Mouse (Mus musculus): ENCODE data around the gene Zbed4. TPM values are rescaled to one million over a fixed set of nuclear protein-coding genes. Genes with fewer than 3 reads are reported as not detected.
"Not testable (repeated sequence)": the region's sequence is repeated elsewhere in the genome, so short reads cannot be mapped to it uniquely, and the experiment has no call there.

Gene Zbed4
- polyA plus RNA-seq (2015; fragmentation: Nextera tagmentation; extraction: Ambion mirVana), result 26.6 and 27.5 TPM in 2 replicates

DNA sequence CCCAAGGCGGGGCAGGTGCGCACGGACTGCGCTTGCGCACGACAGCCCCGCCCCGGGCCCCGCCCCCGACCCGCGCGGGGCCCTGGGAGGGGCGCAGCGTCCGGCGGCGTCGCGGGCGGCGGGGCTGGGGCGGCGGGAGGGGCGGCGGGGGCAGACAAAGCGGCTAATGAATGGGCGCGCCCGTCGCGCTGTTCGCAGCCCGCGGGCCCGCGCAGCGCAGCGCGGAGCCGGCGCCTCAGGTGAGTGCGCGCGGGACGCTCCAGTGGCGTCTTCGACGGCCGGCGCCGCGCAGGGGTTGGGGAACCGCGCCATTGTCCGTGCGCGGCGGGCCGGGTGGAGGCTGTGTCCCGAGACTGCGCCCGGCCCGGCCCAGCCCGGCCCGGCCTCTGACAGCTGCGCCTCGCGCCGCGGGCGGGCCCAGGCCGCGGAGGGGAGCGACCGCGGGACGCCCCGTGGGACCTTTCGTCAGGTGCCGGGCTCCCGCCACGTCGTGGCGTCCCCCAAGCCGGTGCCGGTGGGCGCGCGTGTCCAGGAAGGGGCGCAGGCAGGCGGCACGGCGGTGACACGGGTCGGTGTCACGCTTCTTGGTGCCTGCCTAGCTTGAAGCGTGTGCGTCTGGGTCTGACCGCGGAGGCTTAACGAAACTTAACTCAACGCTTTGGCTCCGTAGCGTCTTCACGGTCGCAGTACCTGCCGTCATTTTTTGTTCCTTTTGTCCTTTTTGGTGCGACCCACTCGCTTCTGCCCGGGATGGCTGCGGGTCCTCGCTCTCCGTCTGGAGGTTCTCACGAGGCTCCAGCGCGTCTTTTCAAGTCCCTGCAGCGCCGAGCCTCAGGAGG lies at the start of gene Zbed4:
TSS of gene Zbed4 (plus strand) at position 97 of the 839 bp plus-strand sequence.
- DNase-seq (ENCODE audit: low spot score), result peak; percentile 47

DNA sequence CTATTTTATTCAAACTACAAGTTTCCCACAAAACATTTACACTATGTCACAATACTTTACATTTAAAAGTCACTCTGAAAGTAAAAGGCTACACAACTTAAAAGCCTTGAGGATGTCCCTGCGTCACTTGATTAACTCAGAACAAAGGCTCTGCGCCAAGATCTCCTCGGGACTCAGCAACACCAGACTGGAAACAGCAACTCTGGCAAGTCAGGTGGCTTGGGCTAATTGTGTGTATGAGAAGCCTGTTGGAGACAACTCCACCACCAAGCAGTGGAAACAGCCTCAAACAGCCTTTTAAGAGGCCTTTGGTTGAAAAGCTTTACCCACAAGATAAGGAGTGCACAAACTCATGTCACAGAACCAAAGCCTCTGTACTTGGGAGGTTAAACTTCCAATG lies 49.0 kb upstream of the Zbed4 start:
- DNase-seq (ENCODE audit: low spot score), result no peak

DNA sequence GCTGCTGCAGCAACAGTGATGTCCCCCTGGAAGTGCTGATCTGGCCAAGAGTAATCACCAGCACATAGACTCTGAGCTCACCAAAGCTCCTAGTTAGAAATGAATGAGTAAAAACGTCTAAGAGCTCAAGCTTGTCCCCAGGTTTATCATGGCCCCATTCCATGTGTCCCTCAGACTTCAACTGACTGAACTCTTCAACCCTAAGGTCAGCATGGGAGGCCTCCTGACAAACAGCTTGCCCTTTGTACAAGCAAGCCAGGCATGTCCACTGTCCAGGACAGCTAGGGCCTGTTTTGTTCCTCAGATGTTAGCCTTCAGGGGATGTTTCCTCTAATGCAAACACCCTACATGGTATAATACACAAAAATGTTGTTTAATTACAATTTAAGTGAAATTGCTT lies 47.2 kb upstream of the Zbed4 start:
- DNase-seq (ENCODE audit: low spot score), result no peak

DNA sequence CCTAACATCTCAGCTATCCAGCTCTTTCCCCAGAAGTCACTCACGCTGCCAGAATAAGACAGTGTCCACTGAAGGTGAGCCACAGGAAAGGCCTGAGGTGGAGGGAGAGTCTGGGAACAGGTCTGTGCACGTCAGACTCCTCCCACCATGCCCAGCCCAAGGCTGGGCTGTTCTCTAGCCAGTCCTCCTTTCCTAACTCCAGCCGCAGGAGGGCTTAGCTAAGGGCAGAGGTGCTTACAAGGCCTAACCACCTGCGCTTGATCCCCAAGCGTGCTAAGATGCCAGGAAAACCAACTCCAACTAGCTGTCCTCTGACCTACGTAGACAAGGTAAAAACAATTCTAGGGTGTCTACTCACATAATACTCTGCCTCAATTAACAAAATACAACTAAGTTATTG lies 45.1 kb upstream of the Zbed4 start:
- DNase-seq (ENCODE audit: low spot score), result no peak

DNA sequence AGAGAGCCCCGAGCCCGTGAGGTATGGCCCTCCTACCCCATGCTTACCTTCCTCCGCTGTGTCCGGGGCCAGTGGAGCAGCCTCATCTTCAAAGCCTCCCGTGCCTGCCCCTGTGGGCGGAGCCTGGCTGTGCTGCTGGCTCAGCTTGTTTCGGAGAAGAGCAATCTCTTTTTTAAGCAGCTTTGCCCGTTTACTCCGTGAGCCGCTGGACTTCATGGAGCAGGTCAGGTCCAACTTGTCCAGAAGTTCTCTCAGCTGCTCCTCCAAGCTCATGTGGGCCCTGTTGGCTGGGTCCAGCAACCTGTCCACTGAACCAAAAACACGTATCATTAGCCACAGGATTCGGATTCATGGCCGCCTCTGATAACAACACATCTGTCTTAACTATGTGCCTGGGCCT lies 44.5 kb upstream of the Zbed4 start:
- not testable (repeated sequence) for DNase-seq (ENCODE audit: low spot score)

DNA sequence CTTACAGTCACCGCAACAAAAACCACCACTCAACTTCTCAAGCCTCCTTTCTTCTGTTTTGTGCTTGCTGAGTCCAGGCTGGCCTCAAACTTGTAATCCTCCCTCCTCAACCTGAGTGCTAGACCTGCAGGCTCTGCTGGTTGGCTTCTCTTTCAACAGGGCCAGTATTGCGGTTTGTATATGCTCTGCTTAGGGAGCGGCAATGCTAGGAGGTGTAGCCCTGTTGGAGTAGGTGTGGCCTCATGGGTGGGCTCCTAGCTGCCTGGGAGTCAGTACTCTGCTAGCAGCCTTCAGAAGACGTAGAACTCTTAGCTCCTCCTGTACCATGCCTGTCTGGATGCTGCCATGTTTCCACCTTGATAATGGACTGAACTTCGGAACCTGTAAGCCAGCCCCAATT lies 43.3 kb upstream of the Zbed4 start:
- DNase-seq (ENCODE audit: low spot score), result no peak

DNA sequence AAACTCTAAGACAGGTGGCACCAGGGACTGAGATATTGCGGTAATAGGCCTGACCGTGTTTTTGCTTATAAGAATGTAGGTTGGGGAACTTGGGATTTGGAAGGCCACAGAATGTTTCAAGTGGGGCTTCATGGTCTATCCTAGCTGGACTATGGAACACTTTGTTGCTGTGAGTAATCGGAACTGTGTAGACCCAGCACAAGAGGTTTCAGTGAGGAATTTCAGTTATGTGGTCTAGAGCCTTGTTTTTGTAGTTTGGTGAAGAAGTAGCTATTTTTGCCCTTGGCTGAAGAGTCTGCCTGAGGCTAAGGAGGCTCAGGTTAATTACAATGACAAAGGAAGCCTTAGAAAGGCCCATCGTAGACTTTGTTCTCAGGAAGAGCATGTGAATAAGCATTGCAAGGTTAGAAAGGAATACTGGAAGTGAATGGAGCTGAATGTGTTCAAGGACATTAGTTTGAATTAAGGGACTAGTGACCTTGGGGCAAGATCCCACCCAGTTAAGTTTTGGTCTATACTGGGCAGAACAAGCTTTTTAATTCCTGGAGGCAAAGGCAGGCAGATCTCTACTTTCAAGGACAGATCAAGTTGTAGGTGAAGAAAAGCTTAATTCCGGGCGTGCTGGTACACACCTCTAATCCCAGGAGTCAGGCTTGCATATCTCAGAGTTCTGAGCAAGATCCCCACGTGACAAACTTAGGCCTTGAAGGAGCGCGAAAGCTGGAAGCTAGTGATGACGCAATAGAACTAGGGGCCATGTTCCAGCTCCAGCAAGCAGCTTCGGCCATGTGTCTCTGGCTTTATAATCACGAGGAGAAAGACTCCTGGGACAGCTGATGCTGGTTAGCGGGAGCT lies 42.6 kb upstream of the Zbed4 start:
- DNase-seq (ENCODE audit: low spot score), result no peak

DNA sequence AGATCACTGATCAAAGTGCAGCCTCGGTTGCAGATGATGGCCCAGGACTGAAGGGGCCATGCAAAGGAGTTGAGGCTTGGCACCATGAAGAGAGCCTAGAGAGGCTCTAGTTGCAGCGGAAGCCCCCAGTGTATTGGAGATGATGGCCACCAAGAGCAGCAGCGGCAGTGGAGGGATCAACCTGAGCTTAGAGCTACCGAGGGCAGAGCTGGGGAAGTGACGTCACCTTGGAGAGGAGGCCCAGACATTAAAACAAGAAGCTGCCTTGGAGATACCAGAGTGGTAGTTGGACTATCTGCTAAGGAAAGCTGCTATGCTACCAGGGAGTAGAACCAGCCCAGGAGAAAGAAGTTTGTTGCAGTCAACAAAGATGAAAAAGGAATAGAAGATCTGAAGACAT lies 41.6 kb upstream of the Zbed4 start:
- no peak for DNase-seq (ENCODE audit: low spot score)

DNA sequence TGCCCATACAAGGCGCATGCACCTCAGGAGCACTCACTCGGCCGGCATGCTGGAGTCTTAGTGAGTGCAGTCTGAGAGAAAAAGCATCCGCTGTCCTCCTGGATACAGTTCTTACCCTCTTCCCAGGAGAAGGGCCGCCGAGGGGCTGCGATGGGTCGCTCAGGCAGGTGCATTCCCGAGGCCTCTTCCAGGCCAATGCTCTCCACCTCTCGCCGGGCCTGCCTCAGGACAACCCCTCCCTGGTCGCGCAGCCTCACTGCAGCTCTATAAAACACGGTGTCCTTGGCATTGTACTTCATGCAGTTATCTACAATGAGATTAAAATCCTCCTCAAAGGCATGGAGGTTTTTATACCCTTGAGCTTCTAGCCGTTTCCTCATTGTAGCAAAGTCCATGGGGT lies 39.0 kb upstream of the Zbed4 start:
- DNase-seq (ENCODE audit: low spot score), result no peak

DNA sequence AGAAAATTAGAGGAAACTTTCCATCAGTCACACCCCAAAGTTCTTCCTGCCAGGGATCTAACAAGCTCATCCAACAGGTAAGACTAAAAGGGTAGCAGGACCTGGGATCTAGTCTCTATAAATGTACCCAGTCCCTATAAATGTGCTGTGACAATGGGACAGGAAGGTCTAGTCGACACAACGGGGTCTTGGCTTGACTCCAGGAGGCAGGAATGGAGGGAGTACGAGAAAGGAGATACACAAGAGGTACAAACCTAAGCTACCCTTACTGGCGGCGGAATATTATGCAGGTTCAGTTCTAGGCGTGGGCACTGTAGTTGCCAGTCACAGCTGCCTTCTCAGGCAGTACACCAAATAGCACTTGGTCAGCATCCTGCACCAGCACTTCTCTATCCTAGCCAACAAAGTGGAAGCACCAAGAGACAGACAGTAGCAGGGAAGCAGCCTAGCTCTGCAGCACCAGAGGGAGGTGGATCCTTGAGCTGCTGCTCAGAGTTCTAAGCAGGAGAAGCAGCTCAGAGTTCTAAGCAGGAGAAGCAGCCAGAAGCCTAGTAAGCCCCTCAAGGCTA lies 37.4 kb upstream of the Zbed4 start:
- DNase-seq (ENCODE audit: low spot score), result no peak

DNA sequence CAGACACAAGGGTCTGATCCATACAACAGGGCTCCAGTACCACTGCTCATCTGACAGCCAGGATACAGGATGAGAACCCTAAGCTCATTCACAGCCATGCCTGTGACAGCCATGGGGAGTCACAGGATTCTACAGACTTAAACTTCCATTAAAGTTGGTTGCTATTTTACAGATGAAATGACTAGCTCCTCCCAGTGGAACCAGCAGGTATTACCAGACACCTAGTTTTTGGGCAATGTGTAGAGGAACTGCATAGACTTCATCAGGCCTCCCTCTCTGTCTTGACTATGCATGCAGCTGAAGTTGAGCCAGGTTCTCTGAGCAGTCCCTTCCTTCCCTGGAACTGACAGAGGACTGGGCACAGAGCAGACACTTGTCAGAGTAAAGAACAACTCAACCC lies 35.1 kb upstream of the Zbed4 start:
- DNase-seq (ENCODE audit: low spot score), result peak; percentile 49

DNA sequence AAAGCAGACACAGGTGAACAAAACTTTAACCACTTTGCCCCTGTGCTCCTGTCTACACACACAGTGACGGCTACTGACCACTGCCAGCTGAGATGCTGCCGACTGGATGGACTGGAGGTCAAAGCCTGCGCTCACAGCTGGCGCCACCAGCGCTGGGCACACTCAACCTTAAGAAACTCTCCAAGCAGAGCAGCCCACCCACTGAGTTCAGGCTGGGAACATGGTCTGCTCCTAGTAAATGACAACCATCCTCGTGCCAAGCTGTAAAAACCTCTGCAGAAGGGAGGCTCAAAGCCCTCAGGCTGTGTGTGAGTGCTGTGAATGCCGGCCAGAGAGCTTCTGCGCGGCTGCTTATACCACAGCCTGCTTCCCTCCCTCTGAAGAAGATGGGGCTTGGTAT lies 34.2 kb upstream of the Zbed4 start:
- no peak for DNase-seq (ENCODE audit: low spot score)

DNA sequence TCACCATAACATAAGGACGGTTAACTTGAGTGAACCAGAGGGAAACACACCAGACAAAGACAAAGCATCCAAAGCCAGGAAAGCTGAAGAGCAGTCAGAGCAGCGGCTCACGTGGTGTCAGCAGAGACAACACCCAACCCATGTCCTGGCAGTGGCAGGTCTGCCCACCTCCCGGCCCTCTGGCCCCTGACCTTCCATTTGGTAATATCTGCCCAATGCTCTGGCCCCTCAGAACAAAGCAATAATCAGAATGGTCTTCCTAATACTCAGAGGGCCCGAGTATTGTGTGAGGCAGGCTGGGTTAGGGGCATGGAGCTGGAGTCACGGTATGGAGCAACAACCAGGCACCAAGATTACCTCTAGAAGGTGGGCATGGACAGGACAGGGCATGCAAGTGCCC lies 28.3 kb upstream of the Zbed4 start:
- no peak for DNase-seq (ENCODE audit: low spot score)

DNA sequence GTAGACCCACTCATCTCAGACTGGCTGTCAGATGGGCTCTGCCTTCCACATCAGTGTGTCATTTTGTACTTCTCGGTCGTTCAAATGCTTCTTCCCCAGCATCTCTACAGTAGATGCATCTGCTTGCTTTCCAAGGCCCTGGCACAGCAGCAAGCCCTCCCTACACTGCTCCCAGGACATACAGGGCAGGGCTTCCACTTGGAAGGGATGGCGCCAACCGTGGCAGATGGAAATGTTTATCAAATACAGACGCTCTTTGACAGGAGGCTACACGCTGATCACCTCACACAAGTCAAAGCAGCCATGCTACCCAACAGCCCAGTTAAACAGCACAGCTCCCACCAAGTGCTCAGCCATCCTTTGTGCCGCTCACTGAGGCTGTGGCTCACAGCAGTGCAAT lies 27.1 kb upstream of the Zbed4 start:
- no peak for DNase-seq (ENCODE audit: low spot score)

DNA sequence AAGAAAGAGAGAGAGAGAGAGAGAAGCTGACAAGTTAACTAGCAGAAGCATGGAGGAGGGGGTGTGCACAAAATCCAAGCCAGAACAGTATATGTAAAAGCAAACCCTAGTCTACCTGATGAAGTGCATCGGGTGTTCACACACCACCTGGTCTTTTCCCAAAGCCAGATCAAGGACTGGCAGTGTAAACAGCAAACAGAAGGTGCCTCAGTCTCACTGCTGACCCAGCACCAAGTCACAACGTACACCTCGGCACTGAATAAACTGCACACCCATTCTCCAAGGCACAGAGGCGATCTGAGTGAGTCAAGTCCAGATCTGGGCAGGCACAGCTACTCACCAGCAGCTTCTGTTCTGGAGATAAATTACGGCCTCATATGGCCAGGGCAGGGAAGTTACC lies 26.4 kb upstream of the Zbed4 start:
- no peak for DNase-seq (ENCODE audit: low spot score)

DNA sequence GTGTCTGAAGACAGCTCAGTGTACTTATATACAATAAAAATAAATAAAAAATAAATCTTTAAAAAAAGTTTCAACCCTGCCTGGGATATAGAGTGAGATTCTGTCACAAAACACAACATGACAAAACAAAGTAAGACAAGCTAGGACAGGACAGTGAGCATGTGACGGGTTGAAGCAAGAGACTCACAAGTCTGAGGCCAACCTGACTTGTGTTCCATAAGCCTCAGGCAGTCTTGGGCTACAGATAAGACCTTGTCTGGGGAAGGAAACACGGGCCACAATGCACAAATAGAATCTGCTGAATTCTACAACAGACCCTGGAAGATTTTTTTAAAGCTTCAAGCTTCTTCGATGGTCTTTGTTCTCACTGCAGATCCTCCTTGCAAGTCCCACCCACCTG lies 24.3 kb upstream of the Zbed4 start:
- no peak for DNase-seq (ENCODE audit: low spot score)

DNA sequence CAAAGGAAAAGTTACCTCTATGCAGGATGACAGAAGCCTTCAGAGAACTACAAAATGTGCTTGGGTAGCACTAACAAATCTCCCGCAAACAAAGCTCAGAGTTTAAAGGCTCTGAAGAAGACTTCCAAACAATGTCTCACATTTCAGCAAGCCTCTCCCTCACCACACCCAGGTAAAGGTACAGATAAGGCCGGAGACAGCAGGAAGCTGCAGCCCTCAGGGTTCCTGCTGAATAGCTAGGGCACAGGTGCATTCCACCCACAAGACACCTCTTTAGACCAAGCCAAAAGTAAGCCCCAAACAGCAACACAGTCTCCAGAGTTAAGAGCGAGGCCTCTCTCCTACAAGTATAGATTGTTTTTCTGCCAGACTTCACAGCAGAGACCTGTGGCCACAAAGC lies 20.7 kb upstream of the Zbed4 start:
- DNase-seq (ENCODE audit: low spot score), result no peak

DNA sequence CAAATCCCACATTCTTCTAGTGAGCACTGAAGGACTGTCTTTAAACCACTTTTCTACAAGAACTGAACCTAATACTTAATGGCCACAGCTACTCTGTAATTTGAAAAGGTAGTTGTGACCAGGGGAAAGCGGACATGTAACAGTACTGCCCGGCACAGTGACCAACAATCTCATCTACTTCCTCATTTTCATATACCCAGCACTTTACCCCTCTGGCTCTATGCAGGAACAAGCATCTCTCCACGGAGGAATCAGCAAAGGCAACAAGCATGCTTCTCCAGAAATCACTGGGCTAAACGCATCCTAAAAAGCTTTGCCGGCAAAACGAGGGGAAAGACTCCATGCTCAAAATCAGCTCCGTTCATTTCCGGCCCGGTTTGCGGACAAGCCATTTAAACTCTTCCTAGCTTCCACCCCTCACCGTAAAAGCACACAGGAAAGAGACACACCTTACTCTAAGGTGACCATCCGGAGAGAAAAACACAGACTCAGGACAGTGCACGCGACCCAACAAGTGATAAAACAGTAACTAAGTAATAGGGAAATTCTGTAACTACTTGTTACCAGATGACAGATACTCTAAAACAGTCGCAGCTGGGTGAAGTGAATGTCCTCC lies 18.9 kb upstream of the Zbed4 start:
- no peak for DNase-seq (ENCODE audit: low spot score)

DNA sequence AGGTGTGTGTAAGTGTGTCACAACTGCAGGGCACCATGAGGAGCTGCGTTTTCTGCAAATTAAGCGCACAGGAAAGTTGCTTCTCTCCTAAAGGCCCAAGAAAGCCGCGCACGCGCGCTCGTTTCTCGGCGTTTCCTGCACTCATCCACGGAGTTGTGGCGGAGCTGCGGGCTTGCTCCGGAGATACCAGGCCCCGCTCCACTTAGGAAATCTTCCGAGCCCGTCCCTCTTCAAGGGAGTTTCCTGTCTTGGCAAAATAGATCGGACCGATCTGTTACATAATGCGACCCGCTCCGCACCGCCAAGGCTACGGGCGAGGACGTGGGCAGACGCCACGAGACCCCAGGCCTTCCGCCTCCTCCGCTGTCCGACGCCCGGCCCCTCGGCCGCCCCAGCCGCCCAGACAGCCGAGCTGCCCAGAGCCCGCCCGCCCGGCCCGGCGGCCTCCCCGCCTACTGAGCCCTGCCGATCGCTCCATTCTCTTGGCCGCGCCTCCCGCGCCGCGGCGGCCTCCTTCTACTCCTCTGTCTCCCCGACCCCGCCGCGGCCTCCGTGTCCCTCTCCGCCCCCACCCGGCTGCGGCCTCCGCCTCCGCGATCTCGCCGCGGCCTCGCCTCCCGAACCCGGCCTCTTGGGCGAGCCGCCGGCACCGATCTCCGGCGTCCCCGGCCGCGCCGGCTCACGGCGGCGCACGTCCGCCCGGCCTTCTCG lies 18.3 kb upstream of the Zbed4 start:
- peak; percentile 83 for DNase-seq (ENCODE audit: low spot score)

DNA sequence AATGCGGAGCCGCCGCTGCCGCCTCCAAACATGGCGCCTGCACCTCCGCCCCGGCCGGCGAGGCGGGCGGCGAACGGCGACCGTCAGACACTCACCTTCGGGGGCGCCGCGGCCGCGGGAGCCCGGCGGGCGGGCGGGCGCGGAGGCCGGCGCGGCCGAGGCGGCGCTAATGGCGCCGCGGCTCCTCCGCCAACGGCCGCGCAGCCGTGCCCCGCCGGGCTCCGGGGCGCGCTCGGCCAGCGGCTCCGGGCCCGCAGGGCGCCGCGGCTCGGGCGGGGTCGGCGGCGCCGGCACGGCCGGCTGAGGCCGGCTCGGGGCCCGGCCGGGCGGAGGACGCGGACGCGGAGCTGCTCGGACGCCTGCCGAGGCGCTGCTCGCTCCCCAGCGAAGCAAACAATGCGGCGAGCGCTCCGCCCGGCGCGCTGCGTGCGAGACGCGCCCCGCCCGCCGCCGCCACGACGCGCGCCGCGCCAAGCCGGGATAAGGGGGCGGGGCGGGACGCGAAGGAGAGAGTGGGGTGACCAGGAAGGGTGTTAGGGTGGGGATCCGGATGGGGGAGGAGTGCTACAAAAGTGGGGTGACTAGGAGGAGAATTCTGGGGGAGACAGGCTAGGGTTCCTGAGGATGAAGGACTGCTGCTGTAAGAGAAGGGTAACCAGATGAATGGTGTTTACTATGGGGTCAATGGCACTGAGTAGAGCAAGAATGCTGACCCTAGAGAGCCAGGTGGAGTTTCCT lies 17.5 kb upstream of the Zbed4 start, which contains the start of gene Brd1:
TSS of gene Brd1 (minus strand) at position 400 of the 738 bp plus-strand sequence.
- DNase-seq (ENCODE audit: low spot score), result peak; percentile 71
